Mouse (Mus musculus) forebrain, embryonic 12.5 days (tissue): ENCODE measurements around the gene Rnf10. TPM values are rescaled to one million over a fixed set of nuclear protein-coding genes. Genes with fewer than 3 reads are reported as not detected.

Experiments used
- ATAC-seq: fragments of 200-750 bp; cut with Nextera tagmentation; 2 replicates; pipeline ENCODE4 v1.8.0; 2017; ENCODE audit warnings: moderate TSS enrichment; ENCODE audit not compliant: low FRiP score
- H3K27ac ChIP-seq: fragments of 300-500 bp; sonication (generic); 2 replicates; pipeline ENCODE4 v1.5.1; 2016; ENCODE audit warnings: mild to moderate bottlenecking
- H3K27me3 ChIP-seq: fragments of 300-500 bp; sonication (generic); 2 replicates; pipeline ENCODE4 v1.6.1; 2016; ENCODE audit warnings: mild to moderate bottlenecking
- H3K36me3 ChIP-seq: fragments of 300-500 bp; sonication (generic); replicated peaks from 2 replicates; pipeline ENCODE4 v1.6.1; 2016; ENCODE audit warnings: mild to moderate bottlenecking
- H3K4me1 ChIP-seq: fragments of 300-500 bp; sonication (generic); 2 replicates; pipeline ENCODE4 v1.6.1; 2016
- H3K4me2 ChIP-seq: fragments of 300-500 bp; sonication (generic); 2 replicates; pipeline ENCODE4 v1.6.1; 2016; ENCODE audit warnings: mild to moderate bottlenecking, moderate library complexity
- H3K4me3 ChIP-seq: fragments of 300-500 bp; sonication (generic); replicated peaks from 2 replicates; pipeline ENCODE4 v1.5.1; 2016; ENCODE audit warnings: mild to moderate bottlenecking
- H3K9ac ChIP-seq: fragments of 300-500 bp; sonication (generic); 2 replicates; pipeline ENCODE4 v1.6.1; 2016; ENCODE audit warnings: mild to moderate bottlenecking
- H3K9me3 ChIP-seq: fragments of 300-500 bp; sonication (generic); 2 replicates; pipeline ENCODE4 v1.6.1; 2016
- WGBS: fragments of 180-500 bp; shearing (Covaris S2); methylation state at CpG from one replicate; pipeline ENCODE4 v1.1.7; 2016; 5-methylcytosine and 5-hydroxymethylcytosine counted together
- polyA plus RNA-seq: library from polyadenylated mRNA; unstranded; fragments of >200 nt; fragmentation: Nextera tagmentation; extraction: Ambion mirVana; gene quantifications from 2 replicates; pipeline ENCODE4 v1.2.1, GENCODE M21; 2016

Gene Rnf10
- polyA plus RNA-seq, 1 experiment from 2014 or later = 187 TPM

- under 1% methylated on average over 46 of the region's 46 CpGs for WGBS
- no peaks in the 10 kb centered on the region for H3K9me3 ChIP-seq
- ATAC-seq = 0 out of 2 replicates have a peak, but pooled peaks have one; percentile 7
Measured at GRCm38 (mm10) chr5:115300035-115300744, 27.5 kb upstream of the Rnf10 start.

GRCm38 (mm10) chr5:115296347-115296746 is 23.6 kb upstream of the Rnf10 start:
- no peak overlapping the region for H3K4me2 ChIP-seq
- H3K36me3 ChIP-seq = peaks cover 72% of the 10 kb centered on the region
- H3K9me3 ChIP-seq = no peaks in the 10 kb centered on the region
- H3K4me1 ChIP-seq = peaks cover 28% of the 10 kb centered on the region
- H3K4me3 ChIP-seq = no peak overlapping the region
- 86% methylated on average over 10 of the region's 10 CpGs for WGBS
- H3K27ac ChIP-seq = no peak overlapping the region; the same call in 1 of the 2 replicates
- H3K9ac ChIP-seq = no peak overlapping the region
- no peak for ATAC-seq
- H3K27me3 ChIP-seq = no peaks in the 10 kb centered on the region

More at GRCm38 (mm10) chr5:115300035-115300744, 27.5 kb upstream of the Rnf10 start:
- Histone ChIP-seq H3K4me3 (peak overlapping the region; percentile 96), H3K27me3 (peaks cover 8% of the 10 kb centered on the region; the same call in 1 of the 2 replicates), H3K36me3 (peaks cover 40% of the 10 kb centered on the region), H3K27ac (peak overlapping the region; percentile 94), H3K4me1 (peaks cover 33% of the 10 kb centered on the region), H3K9ac (peak overlapping the region; percentile 83), H3K4me2 (peak overlapping the region; percentile 67)

- Histone ChIP-seq H3K27me3 (no peaks in the 10 kb centered on the region), H3K27ac (no peak overlapping the region), H3K9ac (no peak overlapping the region), H3K4me1 (peaks cover 20% of the 10 kb centered on the region), H3K9me3 (no peaks in the 10 kb centered on the region), H3K36me3 (peaks cover 88% of the 10 kb centered on the region), H3K4me2 (no peak overlapping the region), H3K4me3 (no peak overlapping the region)
- 91% methylated on average over 8 of the region's 8 CpGs for WGBS
- ATAC-seq = no peak
Measured at GRCm38 (mm10) chr5:115294173-115294572, 21.5 kb upstream of the Rnf10 start.

- ATAC-seq = no peak
- no peak overlapping the region for H3K4me2 ChIP-seq
Measured at GRCm38 (mm10) chr5:115284735-115285134, 12.0 kb upstream of the Rnf10 start.

GRCm38 (mm10) chr5:115280050-115280687 is 7.5 kb upstream of the Rnf10 start:
- H3K4me3 ChIP-seq = peak overlapping the region; percentile 93
- no peak; the same call in 1 of the 2 replicates for ATAC-seq
- H3K4me2 ChIP-seq = peak overlapping the region; percentile 95
- H3K27me3 ChIP-seq = no peaks in the 10 kb centered on the region
- 10% methylated on average over 17 of the region's 17 CpGs for WGBS
- H3K27ac ChIP-seq = peak overlapping the region; percentile 50
- H3K4me1 ChIP-seq = peaks cover 7% of the 10 kb centered on the region
- peak overlapping the region; percentile 85 for H3K9ac ChIP-seq
- peaks cover 19% of the 10 kb centered on the region for H3K36me3 ChIP-seq
- no peaks in the 10 kb centered on the region for H3K9me3 ChIP-seq

More at GRCm38 (mm10) chr5:115284735-115285134, 12.0 kb upstream of the Rnf10 start:
- H3K27me3 ChIP-seq = no peaks in the 10 kb centered on the region
- no peak overlapping the region for H3K9ac ChIP-seq
- H3K9me3 ChIP-seq = no peaks in the 10 kb centered on the region
- no peak overlapping the region for H3K4me3 ChIP-seq
- peaks cover 39% of the 10 kb centered on the region for H3K36me3 ChIP-seq
- H3K4me1 ChIP-seq = peaks cover 7% of the 10 kb centered on the region
- 88% methylated on average over 3 of the region's 3 CpGs for WGBS
- H3K27ac ChIP-seq = no peak overlapping the region

- Histone ChIP-seq H3K27me3 (no peaks in the 10 kb centered on the region), H3K9ac (peak within 1 kb of the TSS; percentile 85), H3K4me1 (peaks cover 7% of the 10 kb centered on the region), H3K4me3 (peak within 1 kb of the TSS; percentile 93), H3K36me3 (peaks cover 14% of the 10 kb centered on the region), H3K9me3 (no peaks in the 10 kb centered on the region), H3K27ac (peak within 1 kb of the TSS; percentile 50), H3K4me2 (peak within 1 kb of the TSS; percentile 95)
- peak; percentile 85 for ATAC-seq
- WGBS = 3% methylated on average over 45 of the region's 45 CpGs
Measured at GRCm38 (mm10) chr5:115279226-115280049, 6.7 kb upstream of the Rnf10 start, which contains the start of gene Coq5. Gene Coq5, plus strand, starts transcription at chr5:115279666.

- H3K9ac ChIP-seq = no peak overlapping the region
- H3K27ac ChIP-seq = no peak overlapping the region
- H3K4me3 ChIP-seq = no peak overlapping the region
- 62% methylated on average over 2 of the region's 2 CpGs for WGBS
- no peaks in the 10 kb centered on the region for H3K27me3 ChIP-seq
- H3K36me3 ChIP-seq = peaks cover 7% of the 10 kb centered on the region
- peaks cover 7% of the 10 kb centered on the region for H3K4me1 ChIP-seq
- no peak for ATAC-seq
- H3K4me2 ChIP-seq = no peak overlapping the region
- H3K9me3 ChIP-seq = no peaks in the 10 kb centered on the region
Measured at GRCm38 (mm10) chr5:115278785-115279184, 6.1 kb upstream of the Rnf10 start.

GRCm38 (mm10) chr5:115278053-115278452 is 5.4 kb upstream of the Rnf10 start:
- H3K36me3 ChIP-seq = peaks cover under 1% of the 10 kb centered on the region; the same call in 1 of the 2 replicates
- 82% methylated on average over 1 of the region's 1 CpGs for WGBS
- H3K27me3 ChIP-seq = no peaks in the 10 kb centered on the region
- no peaks in the 10 kb centered on the region for H3K9me3 ChIP-seq
- H3K27ac ChIP-seq = no peak overlapping the region
- H3K4me2 ChIP-seq = no peak overlapping the region
- no peak overlapping the region for H3K9ac ChIP-seq
- no peak for ATAC-seq
- no peak overlapping the region for H3K4me3 ChIP-seq
- H3K4me1 ChIP-seq = peaks cover 12% of the 10 kb centered on the region

- H3K9me3 ChIP-seq = no peaks in the 10 kb centered on the region
- H3K4me1 ChIP-seq = peaks cover 22% of the 10 kb centered on the region
- no peaks in the 10 kb centered on the region for H3K36me3 ChIP-seq
- no peak overlapping the region for H3K4me3 ChIP-seq
- H3K27me3 ChIP-seq = no peaks in the 10 kb centered on the region
- ATAC-seq = no peak
- H3K27ac ChIP-seq = no peak overlapping the region
- 38% methylated on average over 14 of the region's 14 CpGs for WGBS
- no peak overlapping the region for H3K9ac ChIP-seq
- H3K4me2 ChIP-seq = no peak overlapping the region
Measured at GRCm38 (mm10) chr5:115275998-115276397, 3.3 kb upstream of the Rnf10 start.

GRCm38 (mm10) chr5:115274771-115275170 is 2.1 kb upstream of the Rnf10 start:
- no peaks in the 10 kb centered on the region for H3K9me3 ChIP-seq
- no peak for ATAC-seq
- no peak overlapping the region for H3K4me3 ChIP-seq
- H3K27ac ChIP-seq = no peak overlapping the region
- no peak overlapping the region for H3K4me2 ChIP-seq
- no peaks in the 10 kb centered on the region for H3K27me3 ChIP-seq
- WGBS = 83% methylated on average over 1 of the region's 1 CpGs
- H3K4me1 ChIP-seq = peaks cover 28% of the 10 kb centered on the region
- H3K9ac ChIP-seq = no peak overlapping the region
- 0 out of 2 replicates have a peak, but pooled peaks cover 3% of the 10 kb centered on the region for H3K36me3 ChIP-seq

- no peaks in the 10 kb centered on the region for H3K9me3 ChIP-seq
- WGBS = 77% methylated on average over 1 of the region's 1 CpGs
Measured at GRCm38 (mm10) chr5:115274353-115274752, 1.7 kb upstream of the Rnf10 start.

More at GRCm38 (mm10) chr5:115274353-115274752, 1.7 kb upstream of the Rnf10 start:
- no peaks in the 10 kb centered on the region for H3K27me3 ChIP-seq
- peaks cover 7% of the 10 kb centered on the region; the same call in 1 of the 2 replicates for H3K36me3 ChIP-seq
- H3K4me1 ChIP-seq = peaks cover 32% of the 10 kb centered on the region
- H3K9ac ChIP-seq = no peak overlapping the region
- no peak for ATAC-seq
- no peak overlapping the region for H3K4me2 ChIP-seq
- no peak overlapping the region for H3K27ac ChIP-seq
- no peak overlapping the region for H3K4me3 ChIP-seq
